Comparison of ENCODE assay signal across 10 mouse cellular contexts in genomic region chr9:109105011-109105410, GRCm38 (mm10). TPM values are rescaled to one million over a fixed set of nuclear protein-coding genes. Genes with fewer than 3 reads are reported as not detected.
DNase-seq lines count a peak whose midpoint lies in the region; ATAC-seq and TF ChIP-seq lines count a peak whose summit lies in the region.
"Had no signal": no experiment of that assay in that cellular context is flagged by ENCODE, and none has a peak within 500 bp of the region (broad histone marks: within the 10 kb centered on the region; RNA-seq: fewer than 3 reads in every experiment).

No protein-coding gene starts in this region.

- peak; percentile 94 for DNase-seq in heart, adult 11 months
- no peak for DNase-seq in heart, adult 2 months
- DNase-seq in layer of hippocampus, postnatal 10 days (ENCODE audit: low spot score in 2 of 2): peak; percentile 55 to 74
- DNase-seq in layer of hippocampus, adult 9-10 months (ENCODE audit: low spot score): no peak
- peak; percentile 25 for DNase-seq in ZHBTc4 (ENCODE audit: low read depth, low spot score)
- DNase-seq in frontal cortex, postnatal 14 days (ENCODE audit: low spot score in 2 of 2): no peak
- no peak for DNase-seq in embryo, embryonic 9.5 days (ENCODE audit: extremely low spot score)

- no peaks in the 10 kb centered on the region for H3K27me3 ChIP-seq in heart, adult 2 months (ENCODE audit: control insufficient read depth, insufficient read depth, low read length)
- no peaks in the 10 kb centered on the region for H3K27me3 ChIP-seq in intestine, embryonic 16.5 days (replicated peaks; ENCODE audit: control insufficient read depth, insufficient read depth, low read length)

- WGBS in heart, adult 2 months: 64% methylated on average over 12 of the region's 12 CpGs
- WGBS in intestine, embryonic 16.5 days: 73% methylated on average over 12 of the region's 12 CpGs

- H3K4me3 ChIP-seq in heart, adult 2 months: no peak overlapping the region
- H3K4me3 ChIP-seq in intestine, embryonic 16.5 days (ENCODE audit: low read length): no peak overlapping the region

- no peaks in the 10 kb centered on the region for H3K4me1 ChIP-seq in heart, adult 2 months (ENCODE audit: control insufficient read depth, insufficient read depth, low read length)
- H3K4me1 ChIP-seq in intestine, embryonic 16.5 days (ENCODE audit: control insufficient read depth, insufficient read depth, low read length): peaks cover 5% of the 10 kb centered on the region

- TF ChIP-seq POLR2A in heart, adult 2 months (IDR thresholded peaks at IDR 0.05; ENCODE audit: insufficient read depth, low read depth, low read length): no peak

- H3K4me2 ChIP-seq in intestine, embryonic 16.5 days (ENCODE audit: low read depth, low read length): no peak overlapping the region

- H3K9ac ChIP-seq in heart, adult 2 months (ENCODE audit: low read depth, low read length): no peak overlapping the region
- no peak overlapping the region for H3K9ac ChIP-seq in intestine, embryonic 16.5 days (ENCODE audit: low read depth, low read length)

- peak; percentile 39 for ATAC-seq in intestine, embryonic 16.5 days
- ATAC-seq: activated CD4-positive, CD25-positive, alpha-beta regulatory T cell, adult 4 months; CD4-positive, CD25-positive, alpha-beta regulatory T cell, adult 4 months had no signal

- intact Hi-C loops in heart, adult 2 months (cut with DNase I): no loop called here

- H3K79me2 ChIP-seq in heart, adult 2 months (replicated peaks; ENCODE audit: control insufficient read depth, insufficient read depth, low read length): no peaks in the 10 kb centered on the region

- H3K36me3 ChIP-seq in heart, adult 2 months (ENCODE audit: control insufficient read depth, insufficient read depth, low read length): no peaks in the 10 kb centered on the region
- peaks cover 11% of the 10 kb centered on the region for H3K36me3 ChIP-seq in intestine, embryonic 16.5 days (ENCODE audit: control insufficient read depth, insufficient read depth, low read length)

- no peaks in the 10 kb centered on the region for H3K9me3 ChIP-seq in intestine, embryonic 16.5 days (ENCODE audit: control insufficient read depth, low read length)

- no peak for TF ChIP-seq EP300 in heart, adult 2 months (IDR thresholded peaks at IDR 0.05; ENCODE audit: insufficient read depth, low read depth, low read length)

- H3K27ac ChIP-seq in heart, adult 2 months: no peak overlapping the region
- H3K27ac ChIP-seq in intestine, embryonic 16.5 days (ENCODE audit: low read length): no peak overlapping the region

- TF ChIP-seq CTCF in heart, adult 2 months (IDR thresholded peaks at IDR 0.05): no peak

RNA-seq across cellular contexts. Expression of gene Plxnb1, which starts 9.8 kb away (rescaled TPM):
- 10 to 100 TPM; 15.7 to 21.1 TPM for total RNA-seq in heart, adult 2 months (2021)
- 25.0 and 31.9 TPM in 2 replicates for polyA plus RNA-seq in heart, adult 2 months (2012; rRNA removed)
- total RNA-seq in layer of hippocampus, postnatal 10 days (2021): 10 to 100 TPM; 87.8 to 89.8 TPM
- 4.7 and 5.2 TPM in 2 replicates for polyA plus RNA-seq in intestine, embryonic 16.5 days (2015; fragmentation: Nextera tagmentation; extraction: Ambion mirVana)

RNA-seq across cellular contexts. Expression of gene Tma7, which starts 22.6 kb away (rescaled TPM):
- 100 to 1,000 TPM; 218 to 235 TPM for total RNA-seq in heart, adult 2 months (2021)
- polyA plus RNA-seq in heart, adult 2 months (2012; rRNA removed): 41.4 and 59.3 TPM in 2 replicates
- total RNA-seq in layer of hippocampus, postnatal 10 days (2021): 100 to 1,000 TPM; 331 to 333 TPM
- 597 and 612 TPM in 2 replicates for polyA plus RNA-seq in intestine, embryonic 16.5 days (2015; fragmentation: Nextera tagmentation; extraction: Ambion mirVana)

RNA-seq across cellular contexts. Expression of gene Ccdc51, which starts 22.7 kb away (rescaled TPM):
- total RNA-seq in heart, adult 2 months (2021): 10 to 100 TPM; 11.1 to 11.8 TPM
- 7.0 and 9.2 TPM in 2 replicates for polyA plus RNA-seq in heart, adult 2 months (2012; rRNA removed)
- 1 to 10 TPM; 6.1 to 7.3 TPM for total RNA-seq in layer of hippocampus, postnatal 10 days (2021)
- 20.0 and 20.2 TPM in 2 replicates for polyA plus RNA-seq in intestine, embryonic 16.5 days (2015; fragmentation: Nextera tagmentation; extraction: Ambion mirVana)

RNA-seq across cellular contexts. Expression of gene Atrip, which starts 31.1 kb away (rescaled TPM):
- total RNA-seq in heart, adult 2 months (2021): 1 to 10 TPM; 8.0 to 9.0 TPM
- 10.0 and 13.9 TPM in 2 replicates for polyA plus RNA-seq in heart, adult 2 months (2012; rRNA removed)
- total RNA-seq in layer of hippocampus, postnatal 10 days (2021): 10 to 100 TPM; 28.5 to 29.9 TPM
- polyA plus RNA-seq in intestine, embryonic 16.5 days (2015; fragmentation: Nextera tagmentation; extraction: Ambion mirVana): 18.4 and 21.5 TPM in 2 replicates

RNA-seq across cellular contexts. Expression of gene Trex1, which starts 45.5 kb away (rescaled TPM):
- total RNA-seq in heart, adult 2 months (2021): 10 to 100 TPM; 12.6 to 13.3 TPM
- polyA plus RNA-seq in heart, adult 2 months (2012; rRNA removed): 45.8 and 55.2 TPM in 2 replicates
- 10 to 100 TPM; 11.9 to 13.2 TPM for total RNA-seq in layer of hippocampus, postnatal 10 days (2021)
- polyA plus RNA-seq in intestine, embryonic 16.5 days (2015; fragmentation: Nextera tagmentation; extraction: Ambion mirVana): 13.0 and 14.4 TPM in 2 replicates

Comparison
In these comparisons a context has a peak if more than half of its experiments do, and no peak if none do; other contexts are left out.
1. DNase-seq: peak in heart, adult 11 months (single experiment), layer of hippocampus, postnatal 10 days (2 of 2) and ZHBTc4 (single experiment); none in heart, adult 2 months (0 of 2), layer of hippocampus, adult 9-10 months (single experiment), frontal cortex, postnatal 14 days (0 of 2) and embryo, embryonic 9.5 days (single experiment).
2. RNA of gene Plxnb1, which starts 9.8 kb away (total RNA-seq): 87.8 to 89.8 TPM in layer of hippocampus, postnatal 10 days; 15.7 to 21.1 TPM in heart, adult 2 months; every median in the first group is over 4 times any median in the second.